Mouse (Mus musculus) gastrocnemius, postnatal 10 days (tissue): ENCODE results near the gene Apex2. TPM values are rescaled to one million over a fixed set of nuclear protein-coding genes. Genes with fewer than 3 reads are reported as not detected.

Experiments
- DNase-seq: peaks from one replicate; pipeline ENCODE4 v3.0.0; 2021; ENCODE audit warnings: mixed read lengths
- long read RNA-seq, 2 experiments: library from polyadenylated mRNA; stranded (forward); transcript quantifications; one replicate each; pipeline ENCODE4 v2.0.0; 2021
- total RNA-seq, 2 experiments: library from RNA; stranded (reverse); gene quantifications; 2 replicates each; pipeline ENCODE4 v1.2.3; 2021

Apex2 gene
- total RNA-seq = 10 to 100 TPM in 1 of 2 experiments, 1 to 10 TPM in 1; 8.6 to 10.9 TPM
- long read RNA-seq, experiment 1, full-length matches to known transcripts = 3 of 3 reads
- long read RNA-seq, experiment 1, partial matches to known transcripts = 0 of 3 reads
- long read RNA-seq, experiment 1, other reads (novel, unspliced or antisense) = 0 of 3 reads
- long read RNA-seq, experiment 2, full-length matches to known transcripts = 2 of 6 reads
- long read RNA-seq, experiment 2, partial matches to known transcripts = 1 of 6 reads
- long read RNA-seq, experiment 2, other reads (novel, unspliced or antisense) = 3 of 6 reads

- no peak for DNase-seq
These were observed at the start of gene Apex2 for GRCm38 (mm10) chrX:150589696-150590095. Apex2 (minus strand) TSS chrX:150589868.

- DNase-seq = no peak
These were observed 46.8 kb upstream of the Apex2 start for GRCm38 (mm10) chrX:150636421-150636820.

GRCm38 (mm10) chrX:150598882-150599281 lies 9.2 kb upstream of the Apex2 start:
- no peak for DNase-seq

GRCm38 (mm10) chrX:150595016-150595760 lies 5.5 kb upstream of the Apex2 start:
- no peak for DNase-seq

DNA sequence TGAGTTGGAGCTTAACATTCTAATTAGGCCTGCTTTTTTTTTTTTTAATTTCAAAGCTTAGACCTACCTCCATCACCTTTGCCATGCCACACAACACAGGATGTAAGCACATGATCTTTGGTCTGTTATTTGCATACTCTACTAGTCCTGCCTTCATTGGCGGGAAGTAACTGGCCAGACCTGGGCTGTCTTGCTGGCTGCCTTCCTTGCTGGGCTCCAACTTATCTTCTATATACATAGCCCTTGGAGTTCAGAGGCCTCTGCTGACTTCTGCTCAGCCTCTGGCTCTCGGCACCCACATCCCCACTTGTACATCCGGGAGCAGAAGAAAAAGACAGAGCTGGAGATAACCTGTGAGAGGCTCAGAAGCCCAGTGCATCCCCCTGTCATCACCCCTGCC lies 4.5 kb upstream of the Apex2 start:
- DNase-seq = no peak

GRCm38 (mm10) chrX:150593266-150594035 lies 3.8 kb upstream of the Apex2 start:
- DNase-seq = no peak

DNA sequence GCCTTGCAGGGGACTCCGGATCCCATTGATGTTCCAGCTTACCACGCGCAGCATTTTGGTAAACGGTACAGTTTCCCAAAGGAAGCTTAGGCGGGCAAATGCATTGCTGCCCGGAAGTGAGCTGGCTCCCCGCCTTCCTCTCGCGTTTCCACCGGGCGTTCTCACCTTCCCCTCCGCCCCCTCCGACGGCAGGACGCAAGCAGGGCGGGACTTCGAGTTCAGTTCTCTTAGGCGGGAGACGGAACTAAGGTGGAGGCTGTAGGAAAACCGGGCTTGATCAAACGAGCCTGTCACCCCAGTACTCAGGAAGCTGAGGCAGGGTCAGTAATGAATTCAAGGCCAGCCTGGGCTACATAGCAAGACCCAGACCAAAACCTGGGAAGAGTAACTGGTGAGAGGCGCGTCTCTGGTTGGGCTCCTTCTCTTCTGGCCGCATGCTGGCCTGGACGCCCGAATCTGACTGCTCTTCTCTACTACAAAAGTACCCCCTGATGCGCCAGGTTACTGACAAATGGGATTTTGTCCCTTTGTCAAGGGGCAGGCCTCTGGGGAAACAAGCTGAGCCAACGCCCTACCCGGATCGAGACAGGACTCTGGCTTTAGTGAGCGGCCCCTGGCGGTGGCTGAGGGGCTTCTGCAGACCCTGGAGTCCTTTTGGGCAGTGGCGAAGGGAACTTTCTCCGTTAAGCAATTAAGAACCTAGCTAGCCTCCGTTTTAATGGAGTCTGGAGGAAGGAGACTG lies 1.5 kb downstream of the Apex2 start, which contains the start of gene Pfkfb1:
Gene Pfkfb1 (plus strand): TSS at position 207 of the 742 bp plus-strand sequence.
- peak; percentile 71 for DNase-seq

- DNase-seq = no peak
These were observed 4.6 kb downstream of the Apex2 start for GRCm38 (mm10) chrX:150585116-150585515.

DNA sequence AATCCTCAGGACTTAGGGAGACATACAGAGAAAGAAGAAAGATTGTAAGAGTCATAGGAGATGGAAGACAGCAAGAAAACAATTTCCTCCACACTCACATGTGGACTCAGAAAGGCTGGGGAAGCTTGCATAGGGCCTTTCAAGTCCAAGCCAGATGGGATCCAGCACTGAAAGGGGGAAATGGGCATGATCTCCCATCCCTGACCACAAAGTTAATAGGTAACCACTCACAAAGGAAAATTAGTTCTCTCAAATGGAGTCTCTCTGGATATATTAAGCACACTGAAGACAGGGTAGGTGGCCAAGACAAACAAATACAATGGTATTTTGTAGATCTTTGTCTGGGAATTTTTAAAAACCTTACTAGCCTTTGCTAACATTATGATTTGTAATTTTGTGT lies 7.7 kb downstream of the Apex2 start:
- no peak for DNase-seq

DNA sequence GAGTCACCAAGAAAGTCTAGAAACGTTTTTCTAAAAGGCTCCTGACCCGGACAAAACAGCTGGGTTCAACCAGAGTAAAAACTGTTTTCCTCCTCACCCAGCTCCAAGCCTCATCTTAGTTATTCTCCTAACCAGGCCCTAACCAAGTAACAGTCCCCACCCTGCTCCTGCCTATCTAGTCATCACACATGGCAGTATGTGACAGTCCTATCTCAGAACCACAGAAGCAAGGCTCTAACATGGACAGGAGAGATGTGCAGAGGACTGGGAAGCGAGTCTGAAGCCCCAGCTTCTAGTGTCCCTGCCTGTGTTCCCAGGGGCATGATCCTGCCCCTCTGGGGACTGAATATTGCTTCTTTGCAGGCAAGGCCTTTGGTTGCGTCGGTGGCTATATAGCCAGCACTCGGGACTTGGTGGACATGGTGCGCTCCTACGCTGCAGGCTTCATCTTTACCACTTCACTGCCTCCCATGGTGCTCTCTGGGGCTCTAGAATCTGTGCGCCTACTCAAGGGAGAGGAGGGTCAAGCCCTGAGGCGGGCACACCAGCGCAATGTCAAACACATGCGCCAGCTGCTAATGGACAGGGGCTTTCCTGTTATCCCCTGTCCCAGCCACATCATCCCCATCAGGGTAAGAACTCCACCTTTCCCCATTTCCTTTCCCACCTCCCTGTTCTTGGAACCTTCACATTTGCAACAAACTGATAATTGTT lies 24.9 kb downstream of the Apex2 start:
- DNase-seq = no peak

DNA sequence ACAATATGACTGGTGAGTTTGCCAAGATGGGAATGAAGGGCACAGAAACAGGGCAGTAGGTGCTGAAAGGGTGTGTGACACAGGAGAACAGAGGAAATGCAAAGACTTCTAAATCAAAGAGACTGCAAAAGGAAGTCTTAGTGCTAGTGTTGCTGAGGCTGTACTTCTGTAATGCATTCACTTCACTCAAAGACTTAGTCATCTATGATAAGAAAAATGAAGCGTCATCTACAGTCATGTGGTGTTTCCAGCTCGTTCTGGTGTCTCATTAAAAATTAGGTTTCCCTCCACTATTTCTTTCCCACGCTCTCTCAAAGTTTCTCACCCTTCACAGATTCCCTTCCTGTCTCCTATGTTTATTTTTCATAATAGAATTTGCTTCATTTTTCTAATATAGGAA lies 35.6 kb downstream of the Apex2 start:
- no peak for DNase-seq

GRCm38 (mm10) chrX:150551986-150552385 lies 37.7 kb downstream of the Apex2 start:
- DNase-seq = no peak

DNA sequence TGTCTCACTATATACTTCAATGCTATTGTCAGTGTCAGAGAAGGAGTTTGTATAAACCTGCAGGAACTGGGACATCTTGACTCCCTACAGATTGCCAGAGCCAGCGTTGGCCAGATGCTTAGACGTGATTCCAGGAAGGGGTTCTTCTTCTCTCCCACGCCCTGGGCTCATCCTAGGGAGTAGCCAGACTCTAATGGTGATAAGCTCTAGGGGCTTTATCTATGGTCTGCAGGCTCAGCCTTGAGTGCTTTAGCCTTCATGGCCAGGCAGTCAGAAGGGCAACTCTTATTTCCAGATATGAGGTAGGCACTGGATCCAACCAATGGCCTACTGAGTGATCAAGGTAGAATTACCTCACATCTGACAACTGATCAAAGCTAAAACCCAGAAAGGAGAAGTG lies 40.0 kb downstream of the Apex2 start:
- DNase-seq = no peak

DNA sequence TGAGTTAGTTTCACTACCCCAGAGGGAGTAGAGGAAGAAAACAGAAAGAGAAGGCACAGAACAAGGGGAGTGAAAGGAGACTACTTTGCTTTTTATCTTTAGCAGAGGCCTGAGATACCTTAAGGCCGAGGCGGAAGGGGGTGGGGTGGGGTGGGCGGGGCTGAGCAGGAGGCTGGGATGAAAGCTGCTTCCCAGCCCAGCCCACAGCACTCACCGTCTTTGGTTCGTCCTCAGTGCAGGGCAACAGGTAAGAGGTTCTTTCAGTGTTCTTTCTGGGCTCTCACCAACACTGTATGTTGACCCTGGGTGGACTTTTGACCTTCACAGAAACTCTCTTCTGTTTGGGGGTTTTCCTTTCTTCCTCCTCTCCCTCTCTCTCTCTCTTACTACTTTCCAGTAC lies 42.4 kb downstream of the Apex2 start, which contains the start of gene Alas2:
Gene Alas2 (plus strand): TSS at position 137 of the 400 bp plus-strand sequence.
- no peak for DNase-seq

- no peak for DNase-seq
These were observed 48.0 kb downstream of the Apex2 start for GRCm38 (mm10) chrX:150541684-150542083.

GRCm38 (mm10) chrX:150540111-150540510 lies 49.6 kb downstream of the Apex2 start:
- no peak for DNase-seq

- no peak for DNase-seq
These were observed 73.2 kb downstream of the Apex2 start for GRCm38 (mm10) chrX:150516477-150516876.

DNA sequence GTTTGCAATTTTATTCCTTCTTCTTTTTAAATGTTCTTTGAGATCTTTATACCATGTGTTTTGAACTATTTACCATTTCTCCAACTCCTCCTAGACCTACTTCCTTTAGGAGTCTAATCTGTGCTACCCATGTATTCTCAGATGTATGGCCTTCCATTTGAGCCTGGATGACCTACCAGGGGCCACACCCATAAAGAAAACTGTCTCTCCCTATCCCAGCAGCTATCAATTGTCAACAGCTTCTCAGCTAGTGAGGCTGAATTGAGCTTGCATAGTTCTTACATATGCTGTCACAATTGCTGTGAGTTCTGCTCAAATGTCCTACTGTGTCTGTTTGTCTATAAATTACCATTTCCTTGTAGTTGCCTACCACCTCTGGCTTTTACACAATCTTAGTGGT lies 73.7 kb downstream of the Apex2 start:
- no peak for DNase-seq

GRCm38 (mm10) chrX:150514127-150514526 lies 75.5 kb downstream of the Apex2 start:
- no peak for DNase-seq

GRCm38 (mm10) chrX:150511274-150511673 lies 78.4 kb downstream of the Apex2 start:
- DNase-seq = no peak

DNA sequence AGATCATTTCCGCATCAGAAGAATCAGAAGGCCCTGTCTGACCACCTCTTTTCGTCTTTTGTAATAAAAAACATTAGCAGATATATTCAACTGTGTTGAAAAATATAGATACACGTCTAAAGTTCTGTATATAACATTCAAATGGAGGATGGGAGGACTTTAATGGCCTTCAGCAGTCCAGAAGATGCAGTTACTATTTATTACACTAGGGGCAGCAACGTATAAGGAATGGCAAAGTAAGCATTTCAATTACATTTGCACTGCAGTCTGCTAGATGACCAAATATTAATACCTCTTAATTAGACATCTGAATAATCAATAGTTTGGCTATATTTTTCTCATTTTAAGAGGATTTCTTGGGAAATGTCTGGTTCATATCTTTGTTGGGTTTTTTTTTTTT lies 79.0 kb downstream of the Apex2 start:
- DNase-seq = no peak
